Mouse (Mus musculus): ENCODE measurements at regions not wholly inside any gene's neighbourhood (a gene's known extent, or its start where the extent isn't known, plus 50 kb on each side); places are given as distances from the start of the nearest gene placed in this dataset.

- TF ChIP-seq NRF1 (IDR thresholded peaks at IDR 0.05; ENCODE audit: low read depth, low read length) (no peak), E2F4 (IDR thresholded peaks at IDR 0.05; ENCODE audit: insufficient replicate concordance, low read depth, low read length) (no peak), KAT2A (IDR thresholded peaks at IDR 0.05; ENCODE audit: insufficient replicate concordance, low read length) (no peak), POLR2AphosphoS2 (IDR thresholded peaks at IDR 0.05; ENCODE audit: low read depth, low read length) (no peak)
Measured at GRCm38 (mm10) chr13:110990677-110991076, 264.1 kb upstream of the Actbl2 start.

Data from CH12.LX (cell line).